Mouse (Mus musculus) small intestine, adult 2 months (tissue): ENCODE data around the gene Ccnd3.

Source experiments
- CTCF ChIP-seq: fragments of 200-500 bp; IDR thresholded peaks from 2 replicates; pipeline ENCODE4 v1.5.1; 2012; ENCODE audit warnings: low read depth, mild to moderate bottlenecking, control low read depth, inconsistent platforms, low read length, moderate library complexity, mixed read lengths; ENCODE audit not compliant: insufficient replicate concordance, insufficient read length; ENCODE audit errors: extremely low read depth
- POLR2A ChIP-seq: fragments of 200-500 bp; IDR thresholded peaks from 2 replicates; pipeline ENCODE4 v1.6.1; 2012; ENCODE audit warnings: low read depth, mild to moderate bottlenecking, control low read depth, inconsistent platforms, low read length, moderate library complexity

GRCm38 (mm10) chr17:47606220-47606619 lies 101.4 kb downstream of the Ccnd3 start:
- TF ChIP-seq POLR2A (no peak), CTCF (no peak)
